Mouse (Mus musculus) embryo, embryonic 10.5 days (tissue): Measurements from ENCODE around the gene Neu1.

Source experiments
- DNase-seq: peaks from one replicate; pipeline ENCODE4 v3.0.0-alpha.2; 2015; ENCODE audit warnings: low spot score

Neu1 gene

GRCm38 (mm10) chr17:34902895-34903294 is 28.2 kb upstream of the Neu1 start:
- no peak for DNase-seq

DNA sequence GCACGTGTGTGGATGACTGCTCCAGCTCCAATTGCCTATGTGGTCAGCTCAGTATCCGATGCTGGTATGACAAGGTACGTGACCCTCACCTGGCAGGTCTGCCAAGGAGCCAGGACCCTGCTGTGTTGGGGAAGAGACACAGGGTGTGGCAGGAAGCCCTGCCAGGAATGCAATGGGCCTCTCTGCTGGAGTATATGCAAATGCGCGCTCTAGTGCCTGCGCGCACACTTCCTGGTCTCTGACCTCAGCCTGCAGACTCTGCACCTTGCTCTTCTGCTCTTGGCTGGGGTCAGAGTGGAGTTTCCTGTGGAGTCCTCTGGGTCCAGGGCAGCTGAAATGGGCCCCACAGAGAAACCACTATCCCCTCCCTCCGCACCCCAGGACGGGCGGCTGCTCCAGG is 20.1 kb upstream of the Neu1 start:
- DNase-seq: no peak

- peak; percentile 75 for DNase-seq
Measured at GRCm38 (mm10) chr17:34911945-34912351, 19.1 kb upstream of the Neu1 start.

- DNase-seq: no peak
Measured at GRCm38 (mm10) chr17:34913930-34914665, 17.0 kb upstream of the Neu1 start, which contains the start of gene Slc44a4. Gene Slc44a4 (plus strand): TSS chr17:34914466.

- DNase-seq: peak; percentile 66
Measured at GRCm38 (mm10) chr17:34915410-34915831, 15.6 kb upstream of the Neu1 start.

- DNase-seq: no peak
Measured at GRCm38 (mm10) chr17:34916316-34916715, 14.7 kb upstream of the Neu1 start.

- no peak for DNase-seq
Measured at GRCm38 (mm10) chr17:34917188-34917587, 13.9 kb upstream of the Neu1 start.

DNA sequence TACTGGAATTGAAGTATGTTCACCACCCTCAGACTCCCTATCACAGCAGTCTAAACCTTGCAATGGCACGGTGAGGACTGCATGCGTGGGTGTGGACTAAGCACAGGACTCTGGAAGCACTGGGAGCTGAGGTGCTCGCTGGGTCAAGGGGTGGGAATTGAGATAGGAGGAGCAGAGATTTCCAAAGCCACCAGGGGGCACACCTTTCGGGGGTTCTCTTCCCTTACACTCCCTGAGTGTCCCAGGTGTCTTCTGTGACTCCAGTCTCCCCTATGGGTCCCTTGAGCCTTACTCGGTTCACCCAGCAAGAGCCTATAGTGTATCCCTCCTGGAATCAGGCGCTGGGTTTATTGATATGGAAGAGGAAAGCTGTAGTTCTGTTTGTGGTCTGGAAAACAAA is 8.1 kb upstream of the Neu1 start:
- DNase-seq: peak; percentile 18

GRCm38 (mm10) chr17:34924258-34924657 is 6.8 kb upstream of the Neu1 start:
- no peak for DNase-seq

GRCm38 (mm10) chr17:34927306-34928019 is 3.6 kb upstream of the Neu1 start:
- DNase-seq: no peak

GRCm38 (mm10) chr17:34928841-34929240 is 2.2 kb upstream of the Neu1 start:
- no peak for DNase-seq

GRCm38 (mm10) chr17:34931735-34932098 is 664 bp downstream of the Neu1 start:
- peak; percentile 34 for DNase-seq

GRCm38 (mm10) chr17:34932287-34932686 is 1.2 kb downstream of the Neu1 start:
- DNase-seq: no peak

GRCm38 (mm10) chr17:34934031-34934430 is 3.0 kb downstream of the Neu1 start:
- no peak for DNase-seq

DNA sequence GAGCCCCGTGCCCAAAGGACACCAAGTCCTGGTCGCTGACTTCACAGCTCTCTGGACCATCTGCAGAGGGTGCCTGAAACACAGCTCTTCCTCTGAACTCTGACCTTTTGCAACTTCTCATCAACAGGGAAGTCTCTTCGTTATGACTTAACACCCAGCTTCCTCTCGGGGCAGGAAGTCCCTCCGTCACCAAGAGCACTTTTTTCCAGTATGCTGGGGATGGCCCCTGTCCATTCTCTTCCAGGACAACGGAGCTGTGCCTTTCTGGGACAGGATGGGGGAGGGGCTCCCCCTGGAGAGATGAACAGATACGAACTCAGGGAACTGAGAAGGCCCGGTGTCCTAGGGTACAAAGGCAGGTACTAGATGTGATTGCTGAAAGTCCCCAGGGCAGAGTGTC is 3.8 kb downstream of the Neu1 start:
- no peak for DNase-seq

- no peak for DNase-seq
Measured at GRCm38 (mm10) chr17:34937960-34938505, 7.0 kb downstream of the Neu1 start.

DNA sequence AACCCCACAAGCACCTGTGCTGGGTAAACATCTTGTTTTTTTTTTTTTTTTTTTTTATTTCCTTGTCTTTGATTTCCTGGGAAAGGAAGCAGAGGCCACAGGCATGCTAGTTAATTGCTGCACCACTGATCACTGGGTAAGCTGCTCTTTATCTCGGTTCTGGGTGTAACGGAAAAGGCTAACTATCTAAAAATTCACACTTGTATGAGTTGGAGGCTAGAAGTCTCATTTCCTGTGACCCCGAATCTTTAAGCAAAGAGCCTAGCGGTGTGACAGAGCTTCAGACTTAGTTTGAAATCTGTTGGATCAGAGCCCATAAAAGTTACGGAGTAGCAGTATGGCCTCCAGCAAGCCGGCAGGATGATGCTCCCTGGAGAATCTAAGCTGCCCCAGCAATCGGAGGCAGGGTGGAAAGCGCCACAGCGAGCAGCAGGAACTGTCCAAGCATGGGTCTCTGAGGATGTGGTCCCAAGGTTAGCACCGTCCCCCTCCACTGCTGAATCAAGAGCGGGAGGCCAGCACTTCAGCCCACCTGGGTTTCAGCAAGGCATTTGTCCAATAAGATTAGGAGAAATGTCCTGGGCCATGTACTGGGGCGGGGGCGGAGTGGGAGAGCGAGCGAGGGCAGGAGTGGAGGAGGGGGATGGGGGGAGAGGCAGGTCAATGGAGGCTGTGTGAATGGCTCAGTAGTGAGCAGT is 10.4 kb downstream of the Neu1 start:
- peak; percentile 67 for DNase-seq

DNA sequence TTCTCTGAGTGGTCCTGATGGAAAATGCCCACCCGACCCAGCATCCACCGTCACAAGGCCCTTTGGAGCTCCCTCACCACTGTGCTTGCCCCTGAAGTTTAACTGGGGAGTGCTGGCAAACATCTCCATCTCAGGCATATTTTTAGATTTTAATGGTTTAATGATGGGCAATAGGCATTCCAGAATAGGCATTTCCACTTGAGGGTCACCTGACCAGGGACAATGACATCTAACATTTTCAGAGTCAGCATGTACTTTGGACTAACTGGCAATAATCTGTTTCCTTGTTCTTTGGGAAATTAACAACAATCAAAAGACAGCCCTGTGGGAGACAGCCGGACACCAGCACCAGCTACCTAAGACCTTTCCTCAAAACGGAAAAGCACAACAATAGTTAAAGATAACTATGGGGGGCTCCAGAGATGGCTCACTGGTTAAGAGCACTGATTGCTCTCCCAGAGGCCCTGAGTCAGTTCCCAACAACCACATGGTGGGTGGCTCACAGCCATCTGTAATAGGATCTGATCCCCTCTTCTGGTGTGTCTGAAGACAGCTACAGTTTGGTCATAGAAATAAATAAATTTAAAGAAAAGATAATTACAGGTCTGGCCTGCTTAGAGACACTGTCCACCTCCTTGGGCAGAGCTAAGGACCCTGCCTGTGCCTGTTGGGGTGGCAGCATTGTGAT is 12.2 kb downstream of the Neu1 start:
- no peak for DNase-seq

- DNase-seq: no peak
Measured at GRCm38 (mm10) chr17:34944362-34944761, 13.3 kb downstream of the Neu1 start.

DNA sequence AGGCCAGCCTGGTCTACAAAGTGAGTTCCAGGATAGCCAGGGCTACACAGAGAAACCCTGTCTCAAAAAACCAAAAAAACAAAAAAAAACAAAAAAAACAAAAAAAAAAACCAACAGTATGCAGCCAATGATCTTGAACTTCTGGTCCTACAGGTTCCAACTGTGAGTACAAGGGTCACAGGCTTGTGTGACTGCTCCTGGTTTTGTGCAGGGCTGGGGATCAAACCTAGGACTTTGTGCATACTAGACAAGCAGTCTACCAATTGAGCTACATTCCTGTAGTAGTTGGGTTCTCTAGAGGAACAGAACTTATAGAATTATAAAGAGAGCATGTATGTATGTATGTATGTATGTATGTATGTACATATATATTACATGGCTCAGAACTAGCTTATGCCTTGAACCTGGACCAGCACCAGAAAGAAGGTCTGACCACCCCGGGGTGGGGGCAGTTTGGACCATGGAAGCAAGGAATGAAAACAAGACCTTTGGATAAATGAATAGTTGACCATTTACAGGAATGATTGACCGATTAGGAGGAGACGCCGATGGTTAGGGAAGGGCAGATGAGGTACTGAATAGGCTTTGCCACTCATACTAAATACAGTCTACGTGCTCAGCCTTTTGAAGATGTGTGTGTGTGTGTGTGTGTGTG is 15.6 kb downstream of the Neu1 start:
- no peak for DNase-seq

DNA sequence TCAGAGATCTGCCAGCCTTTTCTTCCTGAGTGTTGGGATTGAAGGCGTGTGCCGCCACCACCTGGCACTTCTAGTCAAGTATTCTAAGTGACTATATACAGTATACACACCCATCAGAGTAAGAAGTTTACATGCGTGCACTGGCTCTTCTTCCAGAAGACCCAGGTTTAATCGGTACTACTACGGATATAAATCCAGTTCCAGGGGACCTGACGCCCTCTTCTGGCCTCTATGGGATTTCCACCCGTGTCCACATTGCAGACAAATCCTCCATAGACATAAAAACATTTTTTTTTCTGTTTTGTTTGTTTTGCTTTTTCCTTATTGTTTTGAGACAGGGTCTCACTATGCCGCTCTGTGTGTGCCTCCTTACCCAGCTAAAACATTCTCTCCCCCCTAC is 16.6 kb downstream of the Neu1 start:
- DNase-seq: peak; percentile 71
